Comparison of ENCODE assay signal across 8 mouse cellular contexts in genomic region chr6:67036837-67037628, GRCm38 (mm10). TPM values are rescaled to one million over a fixed set of nuclear protein-coding genes. Genes with fewer than 3 reads are reported as not detected.
DNase-seq lines count a peak whose midpoint lies in the region; ATAC-seq and TF ChIP-seq lines count a peak whose summit lies in the region.

Gene Gadd45a (minus strand): TSS chr6:67037457.

- TF ChIP-seq RAD21 in MEL (IDR thresholded peaks at IDR 0.05; ENCODE audit: low read depth, low read length): no peak; the same call in 1 of the 2 replicates

- H3K79me2 ChIP-seq in MEL (ENCODE audit: control insufficient read depth, insufficient read depth, low read length, poor library complexity): peaks cover 16% of the 10 kb centered on the region

- peak within 1 kb of the TSS; percentile 83 to 91 for H3K4me3 ChIP-seq in MEL (ENCODE audit: control insufficient read depth in 1 of 2, insufficient read depth in 1 of 2, low read depth in 2 of 2, low read length in 2 of 2)
- H3K4me3 ChIP-seq in cerebellum, adult 2 months (replicated peaks; ENCODE audit: insufficient read depth, low read depth, low read length): peak within 1 kb of the TSS; percentile 82
- peak within 1 kb of the TSS; percentile 73 for H3K4me3 ChIP-seq in forebrain, postnatal 0 days (ENCODE audit: low read depth, low read length)
- peak within 1 kb of the TSS; percentile 88 for H3K4me3 ChIP-seq in lung, embryonic 15.5 days

- H3K9ac ChIP-seq in MEL (ENCODE audit: control insufficient read depth, low read depth, low read length, poor library complexity, severe bottlenecking): peak within 1 kb of the TSS; percentile 93
- H3K9ac ChIP-seq in forebrain, postnatal 0 days: peak within 1 kb of the TSS; percentile 62
- peak within 1 kb of the TSS; percentile 87 for H3K9ac ChIP-seq in lung, embryonic 15.5 days

- TF ChIP-seq POLR2A in MEL (IDR thresholded peaks at IDR 0.05; ENCODE audit: control insufficient read depth in 1 of 2, insufficient read depth in 1 of 2, low read depth in 1 of 2, low read length in 2 of 2, poor library complexity in 1 of 2): peak; percentile 99
- TF ChIP-seq POLR2A in cerebellum, adult 2 months (IDR thresholded peaks at IDR 0.05; ENCODE audit: borderline replicate concordance, insufficient read depth, low read length): peak; percentile 99

- no peak for TF ChIP-seq CTCF in MEL (IDR thresholded peaks at IDR 0.05 in 2 of 3, conservative IDR thresholded peaks at IDR 0.05 in 1 of 3; ENCODE audit: control insufficient read depth in 1 of 3, insufficient read depth in 1 of 3, low read depth in 2 of 3, low read length in 3 of 3, poor library complexity in 1 of 3, severe bottlenecking in 1 of 3)
- TF ChIP-seq CTCF in cerebellum, adult 2 months (IDR thresholded peaks at IDR 0.05; ENCODE audit: borderline replicate concordance, insufficient read depth, low read depth, low read length): peak; percentile 24; the same call in 1 of the 2 replicates
- TF ChIP-seq CTCF in forebrain, postnatal 0 days (IDR thresholded peaks at IDR 0.05; ENCODE audit: low read depth): no peak

- H3K4me2 ChIP-seq in forebrain, postnatal 0 days (ENCODE audit: low read depth): peak within 1 kb of the TSS; percentile 87
- peak within 1 kb of the TSS; percentile 83 for H3K4me2 ChIP-seq in lung, embryonic 15.5 days

- peak; percentile 99 for DNase-seq in MEL (ENCODE audit: low read depth, low spot score)
- peak; percentile 98 to 99 for DNase-seq in cerebellum, adult 2 months
- peak; percentile 87 for DNase-seq in forebrain, postnatal 0 days
- peak; percentile 95 for DNase-seq in heart, postnatal 4 days
- DNase-seq in layer of hippocampus, adult 8-10 months (ENCODE audit: low spot score in 2 of 2): peak; percentile 89 to 94
- DNase-seq in ovary, adult 18-20 months (ENCODE audit: low spot score): peak; percentile 98
- peak; percentile 98 for DNase-seq in thymus, postnatal 0 days (ENCODE audit: low spot score)

- H3K27me3 ChIP-seq in MEL (ENCODE audit: control insufficient read depth in 1 of 2, insufficient read depth in 2 of 2, low read length in 2 of 2): no peaks in the 10 kb centered on the region
- H3K27me3 ChIP-seq in cerebellum, adult 2 months (ENCODE audit: control insufficient read depth, insufficient read depth, low read length): no peaks in the 10 kb centered on the region
- H3K27me3 ChIP-seq in forebrain, postnatal 0 days (ENCODE audit: insufficient read depth, low read length): no peaks in the 10 kb centered on the region
- H3K27me3 ChIP-seq in lung, embryonic 15.5 days: no peaks in the 10 kb centered on the region

- peak; percentile 53 to 68 for TF ChIP-seq EP300 in MEL (IDR thresholded peaks at IDR 0.05; ENCODE audit: low read depth in 1 of 2, low read length in 2 of 2)

- under 1% methylated on average over 69 of the region's 69 CpGs for WGBS in cerebellum, adult 2 months
- WGBS in forebrain, postnatal 0 days: 2% methylated on average over 69 of the region's 69 CpGs
- WGBS in lung, embryonic 15.5 days: 2% methylated on average over 65 of the region's 69 CpGs

- H3K27ac ChIP-seq in MEL (ENCODE audit: control insufficient read depth, low read depth, low read length): peak within 1 kb of the TSS; percentile 99
- peak within 1 kb of the TSS; percentile 73 for H3K27ac ChIP-seq in cerebellum, adult 2 months (ENCODE audit: insufficient read depth, low read length)
- H3K27ac ChIP-seq in forebrain, postnatal 0 days (ENCODE audit: low read depth, low read length): peak within 1 kb of the TSS; percentile 77
- peak within 1 kb of the TSS; percentile 95 for H3K27ac ChIP-seq in lung, embryonic 15.5 days

- peaks cover 3 to 6% of the 10 kb centered on the region in 2 experiments; a peak in 3 of 4 replicates for H3K4me1 ChIP-seq in MEL (ENCODE audit: control insufficient read depth in 1 of 2, insufficient read depth in 2 of 2, low read length in 2 of 2)
- H3K4me1 ChIP-seq in cerebellum, adult 2 months (ENCODE audit: control insufficient read depth, insufficient read depth, low read length): peaks cover 2% of the 10 kb centered on the region; the same call in 1 of the 2 replicates
- peaks cover 6% of the 10 kb centered on the region; the same call in 1 of the 2 replicates for H3K4me1 ChIP-seq in forebrain, postnatal 0 days (ENCODE audit: insufficient read depth)
- H3K4me1 ChIP-seq in lung, embryonic 15.5 days: peaks cover 14% of the 10 kb centered on the region

- H3K36me3 ChIP-seq in MEL (ENCODE audit: control insufficient read depth in 1 of 2, insufficient read depth in 2 of 2, low read length in 2 of 2): peaks cover 4 to 15% of the 10 kb centered on the region in 2 experiments
- no peaks in the 10 kb centered on the region for H3K36me3 ChIP-seq in forebrain, postnatal 0 days (ENCODE audit: insufficient read depth)
- no peaks in the 10 kb centered on the region for H3K36me3 ChIP-seq in lung, embryonic 15.5 days

- peak; percentile 92 for ATAC-seq in forebrain, postnatal 0 days
- ATAC-seq in lung, embryonic 15.5 days (ENCODE audit: borderline replicate concordance, extremely low read depth, low FRiP score, low TSS enrichment): peak; percentile 98

- H3K9me3 ChIP-seq in MEL (replicated peaks; ENCODE audit: insufficient read depth, low read length): no peaks in the 10 kb centered on the region
- H3K9me3 ChIP-seq in forebrain, postnatal 0 days (ENCODE audit: low read length): no peaks in the 10 kb centered on the region
- no peaks in the 10 kb centered on the region for H3K9me3 ChIP-seq in lung, embryonic 15.5 days

TF ChIP-seq in MEL, 35 proteins besides CTCF, POLR2A, EP300 and RAD21 (continues in another document):
- TF ChIP-seq ZKSCAN1 (IDR thresholded peaks at IDR 0.05; ENCODE audit: low read depth, low read length) (no peak), POLR2AphosphoS5 (IDR thresholded peaks at IDR 0.05; ENCODE audit: borderline replicate concordance, low read depth, low read length) (peak; percentile 92), CHD1 (IDR thresholded peaks at IDR 0.05; ENCODE audit: low read depth, low read length) (peak; percentile 95), MYB (IDR thresholded peaks at IDR 0.05; ENCODE audit: low read depth, low read length) (no peak), ELF1 (IDR thresholded peaks at IDR 0.05; ENCODE audit: low read depth, low read length) (peak; percentile 36; the same call in 1 of the 2 replicates), CHD2 (IDR thresholded peaks at IDR 0.05; ENCODE audit: low read length) (no peak), SIN3A (IDR thresholded peaks at IDR 0.05; ENCODE audit: low read length) (peak; percentile 64), NELFE (IDR thresholded peaks at IDR 0.05; ENCODE audit: low read depth, low read length) (peak; percentile 99), HCFC1 (IDR thresholded peaks at IDR 0.05; ENCODE audit: low read depth, low read length) (peak; percentile 72), MAX (IDR thresholded peaks at IDR 0.05; ENCODE audit: low read length) (peak; percentile 42), E2F4 (IDR thresholded peaks at IDR 0.05; ENCODE audit: borderline replicate concordance, low read depth, low read length) (no peak), ZC3H11A (IDR thresholded peaks at IDR 0.05; ENCODE audit: low read depth, low read length) (no peak), MXI1 (IDR thresholded peaks at IDR 0.05; ENCODE audit: low read depth, low read length) (peak; percentile 72), POLR2AphosphoS2 (IDR thresholded peaks at IDR 0.05; ENCODE audit: low read length) (peak; percentile 99), UBTF (IDR thresholded peaks at IDR 0.05; ENCODE audit: borderline replicate concordance, insufficient read depth, low read depth, low read length) (peak; percentile 99; the same call in 1 of the 2 replicates), GABPA (IDR thresholded peaks at IDR 0.05; ENCODE audit: low read depth, low read length) (no peak), KAT2A (conservative IDR thresholded peaks at IDR 0.05; ENCODE audit: low read depth, low read length) (no peak; the same call in 1 of the 2 replicates), ZMIZ1 (IDR thresholded peaks at IDR 0.05; ENCODE audit: low read depth, low read length) (peak; percentile 100), ETS1 (IDR thresholded peaks at IDR 0.05; ENCODE audit: low read depth, low read length) (peak; percentile 75), TAL1 (IDR thresholded peaks at IDR 0.05; ENCODE audit: low read length) (no peak), USF1 (IDR thresholded peaks at IDR 0.05; ENCODE audit: low read depth, low read length) (peak; percentile 25; the same call in 1 of the 2 replicates), RCOR1 (IDR thresholded peaks at IDR 0.05; ENCODE audit: low read depth, low read length) (peak; percentile 85), ZNF384 (IDR thresholded peaks at IDR 0.05; ENCODE audit: low read depth, low read length) (0 out of 2 replicates have a peak, but pooled peaks have one; percentile 13), USF2 (IDR thresholded peaks at IDR 0.05; ENCODE audit: borderline replicate concordance in 1 of 2, insufficient read depth in 1 of 2, low read depth in 1 of 2, low read length in 2 of 2) (no peak), MEF2A (IDR thresholded peaks at IDR 0.05; ENCODE audit: extremely low read depth, insufficient replicate concordance, low read depth, low read length, poor library complexity, severe bottlenecking) (no peak), MAZ (IDR thresholded peaks at IDR 0.05; ENCODE audit: low read depth, low read length) (peak; percentile 98), MYC (IDR thresholded peaks at IDR 0.05; ENCODE audit: low read depth, low read length) (no peak), JUND (IDR thresholded peaks at IDR 0.05; ENCODE audit: low read depth, low read length) (no peak), TCF12 (IDR thresholded peaks at IDR 0.05; ENCODE audit: low read depth, low read length) (peak; percentile 86), BHLHE40 (IDR thresholded peaks at IDR 0.05; ENCODE audit: borderline replicate concordance, low read depth, low read length) (0 out of 2 replicates have a peak, but pooled peaks have one; percentile 5), GATA1 (IDR thresholded peaks at IDR 0.05; ENCODE audit: low read depth, low read length) (peak; percentile 43; the same call in 1 of the 2 replicates)

RNA-seq across cellular contexts. Expression of gene Gadd45a, which starts in this region (rescaled TPM):
- 18.1 and 29.3 TPM in 2 replicates for total RNA-seq in MEL (2012; rRNA removed)
- 10 to 100 TPM in 1 of 2 experiments, not detected in 1; 37.4 TPM for polyA plus RNA-seq in MEL (2012; ENCODE audit: insufficient read depth in 1 of 2, insufficient read length in 2 of 2, low read depth in 1 of 2, low replicate concordance in 2 of 2, missing spikeins in 1 of 2)
- polyA plus RNA-seq in cerebellum, adult 2 months (2012; rRNA removed): 30.4 TPM in 2 replicates
- total RNA-seq in forebrain, postnatal 0 days (2014; rRNA removed): 4.8 and 7.9 TPM in 2 replicates
- polyA plus RNA-seq in forebrain, postnatal 0 days (2015; fragmentation: Nextera tagmentation; extraction: Ambion mirVana): 6.9 and 7.8 TPM in 2 replicates
- total RNA-seq in heart, postnatal 4 days (2021): 1 to 10 TPM; 7.2 to 8.7 TPM
- total RNA-seq in layer of hippocampus, adult 8-10 months (2022): 1 to 10 TPM; 6.0 to 8.9 (median 8.0) TPM
- 16.6 and 18.9 TPM in 2 replicates for polyA plus RNA-seq in lung, embryonic 15.5 days (2015; fragmentation: Nextera tagmentation; extraction: Ambion mirVana)
- 32.5 and 35.3 TPM in 2 replicates for polyA plus RNA-seq in thymus, postnatal 0 days (2015; fragmentation: Nextera tagmentation; extraction: Ambion mirVana)

Comparison
In these comparisons a context has a peak if more than half of its experiments do, and no peak if none do; other contexts are left out.
1. Peak in every context shown above with its lines: DNase-seq, ATAC-seq, H3K4me3 ChIP-seq and H3K27ac ChIP-seq.